Mouse (Mus musculus) thymus, postnatal 25 days (tissue): ENCODE data around the gene Ppp1r1b.

Experiments
- DNase-seq: peaks from one replicate; pipeline ENCODE4 v3.0.0; 2022

Ppp1r1b gene

GRCm38 (mm10) chr11:98400816-98401215 is 52.6 kb downstream of the Ppp1r1b start:
- DNase-seq: no peak

DNA sequence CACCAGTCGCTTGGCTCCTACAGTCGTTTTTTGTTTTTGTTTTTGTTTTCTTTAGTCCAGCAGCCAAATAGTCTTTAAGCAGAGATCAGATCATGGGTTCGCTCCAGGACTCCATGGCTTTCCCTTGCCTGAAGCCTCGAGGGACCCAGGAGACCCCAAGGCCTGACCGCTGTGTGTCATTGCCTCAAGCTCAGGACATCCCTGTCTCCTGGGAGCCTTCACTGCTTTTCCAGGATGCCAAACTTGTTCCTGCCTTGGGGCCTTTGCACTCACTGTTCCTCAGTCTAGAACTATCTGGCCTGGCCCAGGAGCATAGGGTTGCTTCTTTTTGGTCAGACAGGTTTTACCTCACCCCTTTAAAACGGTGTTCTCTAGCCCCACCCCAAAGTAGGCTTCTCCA is 58.4 kb downstream of the Ppp1r1b start:
- DNase-seq: no peak
